Mouse (Mus musculus) liver, embryonic 15.5 days (tissue): Measurements from ENCODE around the gene Csrnp1. TPM values are rescaled to one million over a fixed set of nuclear protein-coding genes. Genes with fewer than 3 reads are reported as not detected.

Source experiments
- ATAC-seq: fragments of 200-750 bp; cut with Nextera tagmentation; 2 replicates; pipeline ENCODE4 v1.8.0; 2017; ENCODE audit warnings: moderate number of reproducible peaks, mild to moderate bottlenecking, moderate library complexity; ENCODE audit not compliant: insufficient read depth
- H3K27ac ChIP-seq: fragments of 300-500 bp; sonication (generic); replicated peaks from 2 replicates; pipeline ENCODE4 v1.5.1; 2015; ENCODE audit warnings: mild to moderate bottlenecking, inconsistent platforms
- H3K27me3 ChIP-seq: fragments of 300-500 bp; sonication (generic); 2 replicates; pipeline ENCODE4 v1.6.1; 2015; ENCODE audit warnings: mild to moderate bottlenecking, inconsistent platforms
- H3K36me3 ChIP-seq: fragments of 300-500 bp; sonication (generic); replicated peaks from 2 replicates; pipeline ENCODE4 v1.6.1; 2015; ENCODE audit warnings: moderate library complexity, mild to moderate bottlenecking, inconsistent platforms
- H3K4me1 ChIP-seq: fragments of 300-500 bp; sonication (generic); replicated peaks from 2 replicates; pipeline ENCODE4 v1.6.1; 2015; ENCODE audit warnings: inconsistent platforms
- H3K4me2 ChIP-seq: fragments of 300-500 bp; sonication (generic); 2 replicates; pipeline ENCODE4 v1.6.1; 2015; ENCODE audit warnings: moderate library complexity, mild to moderate bottlenecking, inconsistent platforms
- H3K4me3 ChIP-seq: fragments of 300-500 bp; sonication (generic); replicated peaks from 2 replicates; pipeline ENCODE4 v1.5.1; 2015; ENCODE audit warnings: mild to moderate bottlenecking, inconsistent platforms
- H3K9ac ChIP-seq: fragments of 300-500 bp; sonication (generic); 2 replicates; pipeline ENCODE4 v1.6.1; 2015; ENCODE audit warnings: moderate library complexity, mild to moderate bottlenecking, inconsistent platforms
- H3K9me3 ChIP-seq: fragments of 300-500 bp; sonication (generic); replicated peaks from 2 replicates; pipeline ENCODE4 v1.6.1; 2016; ENCODE audit warnings: inconsistent platforms
- WGBS: fragments of 180-500 bp; shearing (Covaris S2); methylation state at CpG from one replicate; pipeline ENCODE4 v1.1.7; 2015; ENCODE audit warnings: mixed read lengths; ENCODE audit not compliant: insufficient replicate concordance; 5-methylcytosine and 5-hydroxymethylcytosine counted together
- polyA plus RNA-seq: library from polyadenylated mRNA; unstranded; fragments of >200 nt; fragmentation: Nextera tagmentation; extraction: Ambion mirVana; gene quantifications from 2 replicates; pipeline ENCODE4 v1.2.1, GENCODE M21; 2015

Gene Csrnp1
- polyA plus RNA-seq: 2.0 and 2.8 TPM in 2 replicates

DNA sequence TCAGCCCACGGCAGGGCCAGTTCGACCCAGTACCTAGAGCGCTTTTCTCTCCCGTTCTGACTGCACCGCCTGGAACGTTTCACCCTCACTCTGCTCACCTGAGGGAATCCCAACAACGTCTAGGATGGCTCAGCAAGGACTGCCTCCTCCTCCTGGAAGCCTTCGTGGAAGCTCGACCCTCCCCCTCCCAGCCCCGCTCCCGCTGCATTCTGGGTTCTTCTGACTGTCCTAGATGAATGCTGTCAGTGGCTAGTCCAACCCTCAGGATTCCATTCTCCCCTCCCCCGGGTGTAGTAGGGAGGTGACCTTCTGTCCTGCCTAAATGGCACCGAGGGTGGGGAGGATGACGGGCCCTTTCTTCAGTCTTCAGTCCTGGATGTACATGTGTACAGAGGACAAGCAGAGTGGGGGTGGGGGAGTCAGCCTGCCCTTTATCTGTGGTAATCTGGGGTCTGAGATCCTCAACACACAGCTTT is at the start of gene Csrnp1:
Gene Csrnp1, minus strand, starts transcription at position 123 of the 476 bp plus-strand sequence.
- peaks cover 51% of the 10 kb centered on the region for H3K4me1 ChIP-seq
- ATAC-seq: no peak
- H3K9ac ChIP-seq: peak within 1 kb of the TSS; percentile 61
- 14% methylated on average over 14 of the region's 14 CpGs for WGBS
- no peaks in the 10 kb centered on the region for H3K9me3 ChIP-seq
- H3K4me3 ChIP-seq: peak within 1 kb of the TSS; percentile 66
- H3K36me3 ChIP-seq: no peaks in the 10 kb centered on the region
- peak within 1 kb of the TSS; percentile 76 for H3K27ac ChIP-seq
- H3K27me3 ChIP-seq: peaks cover 51% of the 10 kb centered on the region
- H3K4me2 ChIP-seq: peak within 1 kb of the TSS; percentile 81

DNA sequence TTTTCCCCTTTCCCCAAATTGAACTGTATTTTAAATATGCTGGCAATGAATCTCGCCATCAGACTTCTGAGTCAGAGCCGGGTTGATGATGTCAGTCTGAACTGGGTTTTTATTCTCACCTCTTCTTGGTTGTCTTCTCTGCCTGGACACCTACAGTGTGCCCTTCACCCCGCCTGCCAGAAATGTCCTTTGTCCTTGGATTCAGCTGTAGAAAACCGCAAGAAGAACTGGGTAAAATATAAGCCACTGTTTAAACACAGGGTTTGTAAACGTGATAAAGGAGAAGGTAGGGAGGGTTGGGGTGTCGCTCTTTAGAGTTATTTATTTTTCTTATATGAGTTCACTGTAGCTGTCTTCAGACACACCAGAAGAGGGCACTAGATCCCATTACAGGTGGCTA is 48.3 kb upstream of the Csrnp1 start:
- H3K27me3 ChIP-seq: no peaks in the 10 kb centered on the region
- peaks cover under 1% of the 10 kb centered on the region; the same call in 1 of the 2 replicates for H3K4me1 ChIP-seq
- 65% methylated on average over 6 of the region's 6 CpGs for WGBS
- H3K9ac ChIP-seq: no peak overlapping the region
- no peak overlapping the region for H3K27ac ChIP-seq
- ATAC-seq: no peak
- H3K36me3 ChIP-seq: no peaks in the 10 kb centered on the region
- no peak overlapping the region for H3K4me2 ChIP-seq
- H3K4me3 ChIP-seq: no peak overlapping the region
- H3K9me3 ChIP-seq: no peaks in the 10 kb centered on the region

DNA sequence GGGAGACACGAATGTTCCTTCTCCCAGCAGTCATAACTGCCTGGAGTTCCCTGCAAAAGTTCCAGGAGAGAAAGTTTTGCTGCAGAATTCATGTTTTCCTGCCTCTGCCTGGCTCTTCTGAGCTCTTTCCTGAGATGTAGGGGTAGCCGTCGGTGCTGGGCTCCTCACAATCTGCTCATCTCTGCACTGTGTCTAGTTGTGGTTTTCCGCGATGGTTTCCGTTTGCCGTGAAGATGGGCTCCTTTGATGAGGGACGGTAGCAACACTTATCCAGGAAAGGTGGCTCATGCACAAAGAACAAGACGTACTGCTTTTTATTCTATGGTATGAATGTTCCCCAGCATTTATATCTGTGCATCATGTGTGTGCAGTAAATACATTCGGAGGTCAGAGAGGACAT is 46.0 kb upstream of the Csrnp1 start:
- 23% methylated on average over 10 of the region's 10 CpGs for WGBS
- ATAC-seq: no peak
- Histone ChIP-seq H3K9me3 (no peaks in the 10 kb centered on the region), H3K9ac (no peak overlapping the region), H3K36me3 (no peaks in the 10 kb centered on the region), H3K27me3 (no peaks in the 10 kb centered on the region), H3K4me3 (no peak overlapping the region), H3K4me1 (peaks cover 6% of the 10 kb centered on the region; the same call in 1 of the 2 replicates), H3K27ac (no peak overlapping the region), H3K4me2 (no peak overlapping the region)

DNA sequence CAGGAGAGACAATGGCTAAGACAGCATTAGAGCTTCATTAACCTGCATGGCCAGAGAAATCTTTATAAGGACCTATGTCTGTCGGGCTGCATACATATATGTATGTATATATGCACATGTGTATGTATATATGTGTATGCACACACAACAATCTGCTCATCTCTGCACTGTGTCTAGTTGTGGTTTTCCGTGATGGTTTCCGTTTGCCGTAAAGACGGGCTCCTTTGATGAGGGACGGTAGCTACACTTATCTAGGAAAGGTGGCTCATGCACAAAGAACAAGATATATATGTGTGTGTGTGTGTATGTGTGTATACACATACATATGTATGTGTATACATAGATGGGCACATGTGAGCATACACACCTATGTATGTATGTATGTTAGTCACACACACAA is 45.4 kb upstream of the Csrnp1 start:
- no peak overlapping the region for H3K4me3 ChIP-seq
- H3K9ac ChIP-seq: no peak overlapping the region
- ATAC-seq: no peak
- H3K9me3 ChIP-seq: no peaks in the 10 kb centered on the region
- H3K4me1 ChIP-seq: 0 out of 2 replicates have a peak, but pooled peaks cover 6% of the 10 kb centered on the region
- no peak overlapping the region for H3K4me2 ChIP-seq
- 61% methylated on average over 6 of the region's 6 CpGs for WGBS
- no peaks in the 10 kb centered on the region for H3K36me3 ChIP-seq
- H3K27ac ChIP-seq: no peak overlapping the region
- H3K27me3 ChIP-seq: no peaks in the 10 kb centered on the region

DNA sequence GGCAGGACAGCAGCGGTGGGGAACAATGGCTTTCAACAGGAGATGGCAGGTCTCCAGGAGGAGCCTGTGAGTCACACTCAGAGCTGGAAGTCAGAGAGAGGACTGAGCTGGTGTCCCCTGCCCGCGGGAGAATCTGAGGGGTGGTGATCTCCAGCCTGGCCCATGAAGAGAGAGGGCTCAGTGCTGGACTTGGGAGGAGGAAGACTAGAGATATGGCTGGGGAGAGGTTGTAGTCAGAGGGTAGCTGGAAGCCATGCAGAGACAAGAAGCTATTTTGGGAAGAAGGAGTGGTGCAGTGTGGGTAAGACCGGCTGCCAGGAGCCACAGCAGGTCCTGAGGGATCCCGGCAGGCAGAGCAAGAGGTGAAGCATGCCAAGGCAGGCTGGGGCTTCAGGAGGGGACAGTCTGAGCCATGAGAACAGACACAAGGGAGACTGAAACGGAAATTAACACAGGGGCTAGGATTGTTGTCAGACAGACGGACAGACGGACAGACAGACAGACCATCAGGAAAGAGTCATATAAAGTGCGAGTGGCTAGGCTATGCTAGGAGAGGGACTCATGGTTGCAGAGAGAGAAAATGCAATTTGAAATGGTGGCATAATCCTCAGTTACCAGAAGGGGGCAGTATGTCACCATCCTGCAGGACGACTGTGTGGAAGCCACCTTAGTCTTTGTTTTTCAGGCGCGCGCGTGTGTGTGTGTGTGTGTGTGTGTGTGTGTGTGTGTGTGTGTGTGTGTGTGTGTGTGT is 43.1 kb upstream of the Csrnp1 start:
- ATAC-seq: 0 out of 2 replicates have a peak, but pooled peaks have one; percentile 29
- Histone ChIP-seq H3K9me3 (no peaks in the 10 kb centered on the region), H3K4me1 (0 out of 2 replicates have a peak, but pooled peaks cover 6% of the 10 kb centered on the region), H3K4me3 (no peak overlapping the region), H3K36me3 (no peaks in the 10 kb centered on the region), H3K27me3 (no peaks in the 10 kb centered on the region), H3K9ac (no peak overlapping the region), H3K4me2 (no peak overlapping the region; the same call in 1 of the 2 replicates), H3K27ac (no peak overlapping the region)
- 16% methylated on average over 14 of the region's 14 CpGs for WGBS

DNA sequence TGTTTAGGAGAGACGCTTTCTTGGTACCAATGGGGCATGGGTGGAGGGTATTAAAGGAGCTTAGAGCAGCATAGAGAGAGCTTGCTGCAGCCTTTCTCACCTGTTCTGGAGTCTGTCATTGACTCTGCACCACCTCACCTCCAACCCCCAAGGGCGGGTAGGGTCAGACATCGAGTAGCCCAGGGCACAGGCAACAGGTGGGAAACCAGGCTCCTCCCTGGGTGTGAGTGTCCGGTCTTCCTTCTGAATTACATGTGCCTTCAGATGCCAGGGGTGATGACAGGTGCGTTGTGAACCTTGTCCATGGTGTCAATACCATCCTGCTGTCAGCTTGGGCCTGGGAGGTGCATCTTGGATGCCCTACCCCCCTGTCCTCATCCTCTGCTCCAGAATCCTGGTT is 40.2 kb upstream of the Csrnp1 start:
- no peak overlapping the region for H3K4me3 ChIP-seq
- no peak overlapping the region for H3K9ac ChIP-seq
- no peak for ATAC-seq
- no peak overlapping the region for H3K27ac ChIP-seq
- H3K4me1 ChIP-seq: peaks cover 6% of the 10 kb centered on the region; the same call in 1 of the 2 replicates
- 64% methylated on average over 5 of the region's 5 CpGs for WGBS
- H3K9me3 ChIP-seq: no peaks in the 10 kb centered on the region
- no peaks in the 10 kb centered on the region for H3K27me3 ChIP-seq
- H3K4me2 ChIP-seq: no peak overlapping the region
- no peaks in the 10 kb centered on the region for H3K36me3 ChIP-seq

DNA sequence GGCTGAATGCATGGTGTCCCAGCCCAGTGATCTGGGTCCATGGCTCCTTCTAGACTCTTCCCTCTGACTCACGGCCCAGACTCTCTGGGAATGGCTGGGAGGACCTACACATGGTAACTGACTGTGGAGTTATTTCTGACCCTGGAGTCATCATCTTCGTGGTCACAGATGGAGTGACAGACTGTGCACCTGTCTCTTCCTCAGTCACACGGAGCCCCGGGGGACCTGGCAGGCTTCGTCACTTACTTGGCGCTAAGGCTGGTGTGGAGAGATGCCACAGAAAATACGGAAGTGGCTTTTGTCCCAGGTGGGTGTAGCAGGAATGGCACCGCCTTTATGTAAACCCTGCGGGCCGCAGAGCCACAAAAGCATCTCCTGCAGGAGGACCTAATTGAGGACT is 39.7 kb upstream of the Csrnp1 start:
- H3K4me1 ChIP-seq: peaks cover 6% of the 10 kb centered on the region; the same call in 1 of the 2 replicates
- 62% methylated on average over 10 of the region's 10 CpGs for whole genome bisulfite sequencing

DNA sequence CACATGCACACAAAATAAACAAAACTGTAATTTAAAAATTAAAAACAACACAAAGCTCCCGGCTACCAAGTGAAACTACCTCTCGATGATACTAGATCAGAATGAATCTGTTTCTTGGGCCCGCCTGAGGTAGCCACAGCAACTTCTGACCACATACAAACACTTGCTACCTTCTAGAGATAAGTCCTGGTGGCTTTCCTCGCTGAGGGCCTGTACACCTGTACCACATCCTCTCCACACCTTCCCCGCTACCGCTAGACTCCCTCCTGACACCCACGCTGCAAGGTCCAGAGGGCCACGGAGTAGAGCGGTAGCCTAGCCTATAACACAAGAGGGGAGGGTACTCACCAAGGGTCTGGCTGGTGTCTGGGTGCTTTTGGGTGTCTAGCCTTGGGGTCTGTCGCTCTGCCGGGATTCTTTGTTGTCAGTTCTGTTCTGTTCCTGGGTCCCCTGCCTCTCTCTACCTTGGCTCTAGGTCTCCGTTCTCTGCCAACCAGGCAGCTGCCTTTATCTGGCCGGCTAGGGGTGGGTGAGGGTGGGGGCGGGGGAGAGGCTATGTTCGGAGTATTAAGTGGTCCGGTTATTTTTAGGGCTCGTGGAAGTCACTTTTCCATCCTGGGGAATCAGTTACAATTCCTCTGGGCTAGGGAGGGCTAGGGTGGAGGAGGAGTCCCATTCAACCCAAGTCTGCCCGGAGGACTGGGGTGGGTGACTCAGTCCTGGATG is 38.8 kb upstream of the Csrnp1 start, which contains the start of gene Xirp1:
Gene Xirp1, minus strand, starts transcription at position 513 of the 726 bp plus-strand sequence.
- ATAC-seq: no peak
- no peaks in the 10 kb centered on the region for H3K36me3 ChIP-seq
- H3K27ac ChIP-seq: no peak within 1 kb of the TSS
- H3K4me2 ChIP-seq: no peak within 1 kb of the TSS
- WGBS: 71% methylated on average over 18 of the region's 18 CpGs
- no peaks in the 10 kb centered on the region for H3K9me3 ChIP-seq
- no peak within 1 kb of the TSS for H3K4me3 ChIP-seq
- H3K4me1 ChIP-seq: peaks cover 6% of the 10 kb centered on the region; the same call in 1 of the 2 replicates
- no peak within 1 kb of the TSS for H3K9ac ChIP-seq
- H3K27me3 ChIP-seq: no peaks in the 10 kb centered on the region; the same call in 1 of the 2 replicates

More for the DNA sequence above, 39.7 kb upstream of the Csrnp1 start:
- no peak overlapping the region for H3K4me3 ChIP-seq
- no peaks in the 10 kb centered on the region for H3K36me3 ChIP-seq
- H3K4me2 ChIP-seq: no peak overlapping the region
- H3K9me3 ChIP-seq: no peaks in the 10 kb centered on the region
- ATAC-seq: no peak
- no peak overlapping the region for H3K9ac ChIP-seq
- H3K27ac ChIP-seq: no peak overlapping the region
- H3K27me3 ChIP-seq: no peaks in the 10 kb centered on the region

DNA sequence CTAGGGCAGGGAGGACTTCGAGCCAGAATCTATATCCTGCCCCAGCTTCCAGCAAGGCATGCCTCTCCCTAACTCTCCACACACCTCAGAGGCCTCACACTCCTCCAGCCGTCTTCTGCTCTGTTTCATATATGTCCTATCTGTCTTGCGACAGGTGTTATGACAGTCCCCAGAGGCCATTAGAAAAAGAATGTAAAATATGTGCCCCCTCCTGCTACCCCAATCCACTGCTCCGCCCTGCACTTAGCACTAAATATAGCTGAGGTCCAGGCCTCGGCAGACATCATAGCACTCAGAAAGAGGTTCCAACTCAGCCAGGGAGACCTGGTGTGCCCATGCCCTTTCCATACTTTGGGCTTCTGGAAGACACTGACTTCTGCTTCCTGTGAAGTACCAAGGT is 36.7 kb upstream of the Csrnp1 start:
- ATAC-seq: no peak

DNA sequence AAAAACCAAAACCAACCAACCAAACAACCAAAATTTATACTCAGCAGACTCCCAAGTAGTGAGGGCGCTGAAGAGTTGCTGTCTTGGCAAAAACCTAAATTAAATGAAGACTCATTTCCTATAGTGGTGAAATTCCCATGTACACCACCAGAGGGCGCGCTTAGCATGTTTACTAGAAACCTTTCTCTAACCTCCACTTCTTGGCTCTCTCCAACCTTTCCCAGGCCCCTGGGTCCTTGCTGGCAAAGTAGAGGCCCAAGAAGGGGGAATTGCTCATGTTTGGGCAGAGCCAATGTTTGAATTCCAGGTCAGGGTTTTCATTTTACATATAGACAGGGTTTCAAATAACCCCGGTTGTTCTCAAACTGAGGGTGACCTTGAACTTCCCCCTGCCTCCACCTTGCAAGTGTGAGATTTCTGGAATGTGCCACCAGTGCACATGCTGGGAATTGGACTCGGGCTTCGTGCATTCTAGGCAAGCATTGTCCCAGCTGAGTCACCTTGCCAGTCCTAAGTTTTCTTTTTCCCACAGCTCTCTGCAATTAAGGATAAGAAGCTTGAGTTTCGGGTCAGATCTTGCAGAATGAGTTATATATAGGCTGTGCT is 35.9 kb upstream of the Csrnp1 start:
- no peaks in the 10 kb centered on the region; the same call in 1 of the 2 replicates for H3K4me1 ChIP-seq
- 29% methylated on average over 7 of the region's 7 CpGs for WGBS
- no peak overlapping the region for H3K4me2 ChIP-seq
- H3K4me3 ChIP-seq: no peak overlapping the region
- no peak overlapping the region for H3K27ac ChIP-seq
- H3K9me3 ChIP-seq: no peaks in the 10 kb centered on the region
- no peak for ATAC-seq
- no peaks in the 10 kb centered on the region for H3K36me3 ChIP-seq
- no peaks in the 10 kb centered on the region; the same call in 1 of the 2 replicates for H3K27me3 ChIP-seq
- no peak overlapping the region for H3K9ac ChIP-seq

More for the DNA sequence above, 36.7 kb upstream of the Csrnp1 start:
- H3K9me3 ChIP-seq: no peaks in the 10 kb centered on the region
- H3K9ac ChIP-seq: no peak overlapping the region
- 56% methylated on average over 5 of the region's 5 CpGs for WGBS
- H3K4me3 ChIP-seq: no peak overlapping the region
- H3K4me2 ChIP-seq: no peak overlapping the region
- no peaks in the 10 kb centered on the region; the same call in 1 of the 2 replicates for H3K27me3 ChIP-seq
- H3K27ac ChIP-seq: no peak overlapping the region
- H3K36me3 ChIP-seq: no peaks in the 10 kb centered on the region
- H3K4me1 ChIP-seq: no peaks in the 10 kb centered on the region; the same call in 1 of the 2 replicates
